Mouse (Mus musculus) liver, adult 2 months (tissue): Measurements from ENCODE around the gene Gbx1. TPM values are rescaled to one million over a fixed set of nuclear protein-coding genes. Genes with fewer than 3 reads are reported as not detected.
A peak's percentile ranks its signal among the peaks of the same experiment; 100 is the strongest.
"Not testable (repeated sequence)": the region's sequence is repeated elsewhere in the genome, so short reads cannot be mapped to it uniquely, and the experiment has no call there.

Experiments used
- DNase-seq: peaks from one replicate; pipeline ENCODE4 v3.0.0-alpha.2; 2011; ENCODE audit warnings: low read depth, low spot score; ENCODE audit errors: extremely low read depth
- H3K27ac ChIP-seq: fragments of 200-500 bp; replicated peaks from 2 replicates; pipeline ENCODE4 v1.5.1; 2012; ENCODE audit warnings: low read depth, mild to moderate bottlenecking, control low read depth, inconsistent platforms, low read length; ENCODE audit not compliant: insufficient read depth
- H3K27me3 ChIP-seq: fragments of 200-500 bp; 2 replicates; pipeline ENCODE4 v1.6.1; 2012; ENCODE audit warnings: mild to moderate bottlenecking, moderate library complexity, low read length, inconsistent platforms; ENCODE audit not compliant: control insufficient read depth, insufficient read depth
- H3K36me3 ChIP-seq: fragments of 200-500 bp; 2 replicates; pipeline ENCODE4 v1.6.1; 2012; ENCODE audit warnings: low read length, inconsistent platforms; ENCODE audit not compliant: control insufficient read depth, insufficient read depth
- H3K4me1 ChIP-seq: fragments of 200-500 bp; 2 replicates; pipeline ENCODE4 v1.6.1; 2011; ENCODE audit warnings: low read length; ENCODE audit not compliant: control insufficient read depth, insufficient read depth
- H3K4me3 ChIP-seq: fragments of 200-500 bp; 2 replicates; pipeline ENCODE4 v1.5.1; 2011; ENCODE audit warnings: low read depth, mild to moderate bottlenecking, control low read depth, low read length, moderate library complexity; ENCODE audit not compliant: insufficient read depth
- H3K79me2 ChIP-seq: fragments of 200-500 bp; 2 replicates; pipeline ENCODE4 v1.6.1; 2012; ENCODE audit warnings: inconsistent platforms, mild to moderate bottlenecking, low read length, moderate library complexity; ENCODE audit not compliant: control insufficient read depth, insufficient read depth
- H3K9ac ChIP-seq: fragments of 200-500 bp; 2 replicates; pipeline ENCODE4 v1.6.1; 2012; ENCODE audit warnings: low read depth, mild to moderate bottlenecking, control low read depth, inconsistent platforms, low read length
- CTCF ChIP-seq: fragments of 200-500 bp; IDR thresholded peaks from 2 replicates; pipeline ENCODE4 v1.5.1; 2011; ENCODE audit warnings: low read depth, low read length, control low read depth
- POLR2A ChIP-seq: fragments of 200-500 bp; IDR thresholded peaks from 2 replicates; pipeline ENCODE4 v1.6.1; 2011; ENCODE audit warnings: low read length, control low read depth; ENCODE audit not compliant: insufficient read depth; ENCODE audit errors: extremely low read depth
- WGBS: fragments of 180-500 bp; shearing (Covaris S2); methylation state at CpG from one replicate; pipeline ENCODE4 v1.1.7; 2018; 5-methylcytosine and 5-hydroxymethylcytosine counted together
- polyA plus RNA-seq: library from polyadenylated mRNA; depleted of rRNA; stranded (reverse); fragments of >200 nt; gene quantifications from 2 replicates; pipeline ENCODE4 v1.2.3, GENCODE M21; 2012; rRNA removed
- total RNA-seq: library from RNA; depleted of rRNA; stranded (reverse); fragments of >200 nt; gene quantifications from 2 replicates; pipeline ENCODE4 v1.2.3, GENCODE M21; 2014; rRNA removed

Gbx1 gene
- total RNA-seq = not detected in 2 replicates
- 0.02 TPM in 1 of 2 replicates, not detected in the other for polyA plus RNA-seq

DNA sequence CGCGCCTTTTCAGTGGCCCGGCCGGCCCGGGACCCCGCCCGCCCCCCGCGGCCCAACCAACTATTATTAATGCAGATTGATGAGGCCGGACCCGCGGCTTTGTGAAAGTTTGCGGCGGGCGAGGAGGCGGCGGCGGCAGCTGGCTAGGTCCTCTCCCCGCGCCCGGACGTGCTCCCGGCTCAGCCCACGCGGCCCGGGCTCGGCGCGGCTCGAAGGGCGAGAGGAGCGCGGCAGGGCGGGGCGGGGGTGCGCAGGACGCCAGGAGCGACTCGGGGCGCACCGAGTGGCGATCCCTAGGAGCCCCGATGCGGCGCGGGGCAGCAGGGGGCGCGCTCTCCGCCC is at the start of gene Gbx1:
Gene Gbx1, minus strand, starts transcription at position 314 of the 342 bp plus-strand sequence.
- no peak for DNase-seq
- Histone ChIP-seq H3K4me3 (no peak within 1 kb of the TSS), H3K27me3 (peaks cover 13% of the 10 kb centered on the region), H3K36me3 (no peaks in the 10 kb centered on the region), H3K4me1 (no peaks in the 10 kb centered on the region), H3K79me2 (no peaks in the 10 kb centered on the region), H3K27ac (no peak within 1 kb of the TSS), H3K9ac (no peak within 1 kb of the TSS)
- TF ChIP-seq POLR2A (no peak), CTCF (0 out of 2 replicates have a peak, but pooled peaks have one; percentile 3)
- 3% methylated on average over 32 of the region's 49 CpGs for WGBS

DNA sequence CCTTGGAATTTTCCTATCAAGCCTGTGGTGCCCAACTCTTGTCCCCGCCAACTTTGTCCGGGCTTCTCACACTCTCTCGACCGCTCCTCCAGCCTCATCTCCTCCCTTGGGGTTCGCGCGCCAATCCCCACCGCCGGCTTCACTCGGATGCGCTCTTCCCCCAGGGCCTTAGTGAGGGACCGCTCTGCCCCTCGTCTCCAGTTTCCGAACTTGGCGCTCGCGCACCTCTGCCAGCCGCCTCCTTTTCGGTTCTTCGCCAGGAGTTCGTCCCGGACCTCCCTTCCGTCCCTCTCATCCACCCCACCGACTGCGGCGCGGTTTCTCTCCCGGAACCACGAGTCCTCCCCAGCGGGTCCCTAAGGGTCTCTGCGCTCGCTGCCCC is 49.8 kb upstream of the Gbx1 start:
- no peak for TF ChIP-seq POLR2A
- TF ChIP-seq CTCF = no peak
- peaks cover 6% of the 10 kb centered on the region for H3K4me1 ChIP-seq

DNA sequence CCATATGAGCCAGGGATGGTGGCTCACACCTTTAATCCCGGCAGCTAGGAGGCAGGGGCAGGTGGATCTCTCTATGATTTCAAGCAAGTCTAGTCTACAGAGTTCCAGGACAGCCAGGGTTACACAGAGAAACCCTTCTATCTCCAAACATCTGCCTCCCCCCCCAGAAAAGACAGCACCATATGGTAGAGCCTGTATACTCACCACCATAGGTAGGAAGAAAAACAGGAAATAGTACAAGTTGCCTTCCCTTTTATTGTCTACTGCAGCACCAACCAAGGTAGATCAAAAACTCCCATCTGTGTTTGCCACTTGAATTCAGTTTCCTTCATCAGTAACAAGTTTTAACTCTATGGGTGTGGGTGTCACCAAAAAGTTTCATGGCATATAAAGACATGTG is 48.9 kb upstream of the Gbx1 start:
- no peak for DNase-seq
- Histone ChIP-seq H3K79me2 (peaks cover 8% of the 10 kb centered on the region; the same call in 1 of the 2 replicates), H3K36me3 (peaks cover 28% of the 10 kb centered on the region), H3K4me1 (peaks cover 6% of the 10 kb centered on the region), H3K9ac (no peak overlapping the region), H3K4me3 (no peak overlapping the region), H3K27me3 (no peaks in the 10 kb centered on the region), H3K27ac (no peak overlapping the region)
- TF ChIP-seq POLR2A (no peak), CTCF (no peak)
- WGBS = 88% methylated on average over 1 of the region's 1 CpGs

More for the DNA sequence above, 49.8 kb upstream of the Gbx1 start:
- Histone ChIP-seq H3K9ac (peak overlapping the region; percentile 79), H3K79me2 (peaks cover 8% of the 10 kb centered on the region; the same call in 1 of the 2 replicates), H3K4me3 (peak overlapping the region; percentile 81), H3K27ac (peak overlapping the region; percentile 58), H3K27me3 (no peaks in the 10 kb centered on the region), H3K36me3 (peaks cover 24% of the 10 kb centered on the region)
- no peak for DNase-seq
- WGBS = under 1% methylated on average over 32 of the region's 32 CpGs

DNA sequence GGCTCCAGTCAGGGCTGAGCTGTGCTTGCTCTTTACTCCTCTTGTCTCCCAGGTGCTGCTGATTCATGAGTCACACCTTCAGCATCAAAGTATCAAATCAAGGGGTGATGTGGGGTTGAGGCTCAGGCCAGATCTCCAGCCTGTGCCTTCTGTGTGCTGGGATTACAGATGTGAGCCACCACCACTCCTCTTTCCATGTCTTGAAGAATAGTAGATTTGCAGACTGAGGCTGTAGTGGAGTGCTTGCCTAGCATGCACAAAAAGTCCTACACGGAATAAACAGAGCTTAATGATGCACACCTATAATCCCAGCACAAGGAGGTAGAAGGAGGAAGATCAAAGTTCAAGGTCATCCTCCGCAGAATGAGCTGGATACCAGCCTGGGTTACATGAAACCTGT is 29.7 kb upstream of the Gbx1 start, which contains the start of gene 4931409K22Rik:
Gene 4931409K22Rik, minus strand, starts transcription at position 101 of the 400 bp plus-strand sequence.
- TF ChIP-seq POLR2A = no peak
- no peak for TF ChIP-seq CTCF
- Histone ChIP-seq H3K27me3 (no peaks in the 10 kb centered on the region), H3K9ac (no peak within 1 kb of the TSS), H3K4me1 (no peaks in the 10 kb centered on the region), H3K4me3 (no peak within 1 kb of the TSS), H3K27ac (no peak within 1 kb of the TSS), H3K36me3 (no peaks in the 10 kb centered on the region), H3K79me2 (no peaks in the 10 kb centered on the region)
- WGBS = 53% methylated on average over 2 of the region's 2 CpGs
- DNase-seq = no peak

DNA sequence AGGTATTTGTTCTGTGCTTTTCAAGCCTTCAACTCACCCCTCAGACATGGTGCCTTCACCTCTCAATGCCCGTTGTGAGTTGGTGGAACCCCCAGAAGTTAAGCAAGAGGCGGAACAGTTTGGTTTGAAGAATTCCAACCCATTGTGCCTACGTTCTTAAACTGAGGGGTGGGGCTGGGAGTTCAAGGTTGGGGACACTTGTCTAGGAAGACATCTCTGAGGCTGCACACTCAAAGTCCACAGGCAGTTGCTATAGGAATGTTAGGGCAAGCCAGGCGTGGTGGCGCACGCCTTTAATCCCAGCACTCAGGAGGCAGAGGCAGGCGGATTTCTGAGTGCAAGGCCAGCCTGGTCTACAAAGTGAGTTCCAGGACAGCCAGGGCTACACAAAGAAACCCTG is 28.3 kb upstream of the Gbx1 start:
- DNase-seq, H3K36me3 ChIP-seq, H3K79me2 ChIP-seq, H3K27ac ChIP-seq, H3K27me3 ChIP-seq, H3K9ac ChIP-seq, H3K4me1 ChIP-seq, H3K4me3 ChIP-seq: not testable (repeated sequence)
- WGBS = 89% methylated on average over 7 of the region's 7 CpGs

DNA sequence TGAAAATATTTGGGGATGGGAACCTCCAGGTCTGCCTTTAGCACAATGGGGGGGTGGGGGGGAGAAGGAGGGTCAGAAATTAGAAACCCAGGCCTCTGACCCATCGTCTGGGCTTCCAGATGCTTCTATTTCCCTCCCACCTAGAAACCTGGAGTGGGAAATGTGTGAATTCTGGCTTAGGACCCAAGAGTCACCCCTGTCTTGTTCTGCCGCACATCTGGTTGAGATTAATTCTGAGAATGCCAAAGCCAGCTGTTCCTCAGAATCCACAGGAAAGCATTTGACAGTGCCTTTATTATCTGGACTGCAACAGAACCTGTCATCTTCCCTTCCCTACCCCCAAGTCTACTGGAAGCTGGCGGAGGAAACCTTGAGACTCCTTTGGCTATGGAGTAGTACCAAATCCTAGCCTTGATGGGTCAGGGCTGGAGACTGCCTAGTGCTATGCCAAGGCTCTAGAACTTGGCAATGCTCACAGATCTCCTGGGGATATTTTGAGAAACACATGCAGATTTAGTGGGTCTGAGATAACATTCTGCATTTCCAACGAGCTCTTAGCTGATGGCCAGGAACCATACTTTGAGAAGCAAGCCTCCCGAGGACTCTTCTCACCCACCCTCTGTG is 26.7 kb upstream of the Gbx1 start:
- Histone ChIP-seq H3K36me3 (no peaks in the 10 kb centered on the region), H3K79me2 (no peaks in the 10 kb centered on the region), H3K4me3 (no peak overlapping the region), H3K27ac (no peak overlapping the region), H3K4me1 (no peaks in the 10 kb centered on the region), H3K9ac (no peak overlapping the region), H3K27me3 (no peaks in the 10 kb centered on the region; the same call in 1 of the 2 replicates)
- no peak for DNase-seq
- TF ChIP-seq CTCF = no peak
- 78% methylated on average over 5 of the region's 5 CpGs for WGBS
